Mouse (Mus musculus) hindbrain, postnatal 0 days (tissue): ENCODE measurements around the gene Snapc3. TPM values are rescaled to one million over a fixed set of nuclear protein-coding genes. Genes with fewer than 3 reads are reported as not detected.
A peak's percentile ranks its signal among the peaks of the same experiment; 100 is the strongest.

ENCODE experiments used
- ATAC-seq: fragments of 200-750 bp; cut with Nextera tagmentation; 2 replicates; pipeline ENCODE4 v1.8.0; 2017; ENCODE audit warnings: mild to moderate bottlenecking, moderate TSS enrichment, moderate library complexity
- DNase-seq: peaks from one replicate; pipeline ENCODE4 v3.0.0-alpha.2; 2015; ENCODE audit warnings: low spot score
- H3K27ac ChIP-seq: fragments of 300-500 bp; sonication (generic); 2 replicates; pipeline ENCODE4 v1.5.1; 2014; ENCODE audit warnings: mild to moderate bottlenecking
- H3K27me3 ChIP-seq: fragments of 300-500 bp; sonication (generic); 2 replicates; pipeline ENCODE4 v1.6.1; 2014; ENCODE audit warnings: low read length, mixed read lengths; ENCODE audit not compliant: insufficient read depth
- H3K36me3 ChIP-seq: fragments of 300-500 bp; sonication (generic); 2 replicates; pipeline ENCODE4 v1.6.1; 2014; ENCODE audit warnings: low read length, mixed read lengths; ENCODE audit not compliant: insufficient read depth
- H3K4me1 ChIP-seq: fragments of 300-500 bp; sonication (generic); 2 replicates; pipeline ENCODE4 v1.6.1; 2014; ENCODE audit warnings: antibody characterized with exemption, low read length, mixed read lengths; ENCODE audit not compliant: insufficient read depth
- H3K4me2 ChIP-seq: fragments of 300-500 bp; sonication (generic); 2 replicates; pipeline ENCODE4 v1.6.1; 2014; ENCODE audit warnings: low read depth, mild to moderate bottlenecking, low read length, moderate library complexity, mixed read lengths
- H3K4me3 ChIP-seq: fragments of 300-500 bp; sonication (generic); 2 replicates; pipeline ENCODE4 v1.5.1; 2014; ENCODE audit warnings: low read length
- H3K9ac ChIP-seq: fragments of 300-500 bp; sonication (generic); replicated peaks from 2 replicates; pipeline ENCODE4 v1.6.1; 2014; ENCODE audit warnings: mild to moderate bottlenecking, low read length, moderate library complexity, mixed read lengths
- H3K9me3 ChIP-seq: fragments of 300-500 bp; sonication (generic); 2 replicates; pipeline ENCODE4 v1.6.1; 2016; ENCODE audit warnings: low read length, mixed read lengths
- CTCF ChIP-seq: IDR thresholded peaks from 2 replicates; pipeline ENCODE4 v1.5.1; 2016; ENCODE audit warnings: antibody characterized with exemption, control low read depth, low read depth
- WGBS: fragments of 180-500 bp; shearing (Covaris S2); extraction: QIAGEN DNeasy Blood & Tissue Kit; methylation state at CpG from one replicate; pipeline ENCODE4 v1.1.7; 2014; 5-methylcytosine and 5-hydroxymethylcytosine counted together
- polyA plus RNA-seq: library from polyadenylated mRNA; unstranded; fragments of >200 nt; fragmentation: Nextera tagmentation; extraction: Ambion mirVana; gene quantifications from 2 replicates; pipeline ENCODE4 v1.2.1, GENCODE M21; 2015
- total RNA-seq: library from RNA; depleted of rRNA; stranded (reverse); fragments of >200 nt; gene quantifications from 2 replicates; pipeline ENCODE4 v1.2.3, GENCODE M21; 2014

Gene Snapc3
- total and polyA plus RNA-seq, 2 experiments from 2014 or later: 34.1 to 42.8 TPM

GRCm38 (mm10) chr4:83414241-83414824 lies 3.2 kb upstream of the Snapc3 start:
- ATAC-seq (no peak), DNase-seq (no peak)
- H3K9me3 ChIP-seq: no peaks in the 10 kb centered on the region
- no peaks in the 10 kb centered on the region for H3K27me3 ChIP-seq
- H3K9ac ChIP-seq: no peak overlapping the region
- H3K4me1 ChIP-seq: peaks cover 3% of the 10 kb centered on the region; the same call in 1 of the 2 replicates
- H3K27ac ChIP-seq: no peak overlapping the region
- H3K4me2 ChIP-seq: no peak overlapping the region
- WGBS: 82% methylated on average over 5 of the region's 5 CpGs
- no peak for TF ChIP-seq CTCF
- no peak overlapping the region for H3K4me3 ChIP-seq
- H3K36me3 ChIP-seq: no peaks in the 10 kb centered on the region

DNA sequence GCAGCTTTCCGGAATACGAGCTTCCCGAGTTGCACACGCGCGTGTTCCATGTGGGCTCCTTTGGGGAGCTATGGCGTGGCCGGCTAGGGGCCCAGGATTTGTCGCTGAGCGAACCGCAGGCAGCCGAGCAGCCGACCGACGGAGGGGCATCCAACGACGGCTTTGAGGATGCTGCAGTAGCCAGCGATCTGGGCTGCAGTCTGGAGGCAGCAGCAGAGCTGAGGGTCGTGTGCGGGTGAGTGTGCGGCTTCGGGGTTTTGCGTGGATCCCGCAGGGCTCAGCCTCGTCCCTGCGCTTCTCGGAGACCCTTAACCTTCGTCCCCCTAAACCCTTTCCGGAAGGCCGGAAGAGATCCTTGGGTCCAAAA lies 279 bp downstream of the Snapc3 start:
- H3K4me1 ChIP-seq: peaks cover 3% of the 10 kb centered on the region; the same call in 1 of the 2 replicates
- H3K27me3 ChIP-seq: no peaks in the 10 kb centered on the region
- no peak for DNase-seq
- H3K4me2 ChIP-seq: peak overlapping the region; percentile 67
- TF ChIP-seq CTCF: no peak
- H3K9ac ChIP-seq: peak overlapping the region; percentile 94
- no peaks in the 10 kb centered on the region for H3K9me3 ChIP-seq
- ATAC-seq: peak; percentile 75; the same call in 1 of the 2 replicates
- WGBS: 0% methylated on average over 30 of the region's 30 CpGs
- peak overlapping the region; percentile 94 for H3K4me3 ChIP-seq
- H3K36me3 ChIP-seq: no peaks in the 10 kb centered on the region
- peak overlapping the region; percentile 93 for H3K27ac ChIP-seq

DNA sequence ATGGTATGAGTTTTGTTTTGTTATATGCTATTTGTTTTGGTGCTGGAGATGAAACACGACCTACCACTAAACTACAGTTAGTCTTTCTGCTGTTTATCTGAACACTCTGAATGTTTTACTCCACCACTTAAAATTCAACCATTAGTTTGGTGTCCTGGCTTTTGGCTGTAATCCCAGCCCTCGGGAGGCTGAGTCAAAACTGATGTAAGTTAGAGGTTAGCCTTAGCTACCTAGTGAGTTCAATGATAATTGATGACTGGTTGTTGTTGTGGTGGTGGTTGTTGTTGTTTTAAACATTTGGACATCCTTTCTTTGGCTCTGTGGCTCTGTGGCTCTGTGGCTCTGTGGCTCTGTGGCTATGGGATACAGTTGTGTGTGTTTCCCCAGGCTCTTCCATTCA lies 1.3 kb downstream of the Snapc3 start:
- DNase-seq (no peak), ATAC-seq (no peak)
- H3K4me3 ChIP-seq: peak overlapping the region; percentile 94
- peak overlapping the region; percentile 67 for H3K4me2 ChIP-seq
- peak overlapping the region; percentile 94; the same call in 1 of the 2 replicates for H3K9ac ChIP-seq
- TF ChIP-seq CTCF: no peak
- H3K9me3 ChIP-seq: no peaks in the 10 kb centered on the region
- H3K36me3 ChIP-seq: no peaks in the 10 kb centered on the region
- whole genome bisulfite sequencing: 65% methylated on average over 2 of the region's 2 CpGs
- peaks cover 3% of the 10 kb centered on the region; the same call in 1 of the 2 replicates for H3K4me1 ChIP-seq
- no peaks in the 10 kb centered on the region for H3K27me3 ChIP-seq
- H3K27ac ChIP-seq: no peak overlapping the region

GRCm38 (mm10) chr4:83423641-83424040 lies 6.1 kb downstream of the Snapc3 start:
- no peak for TF ChIP-seq CTCF
- no peak overlapping the region for H3K9ac ChIP-seq
- peaks cover 8% of the 10 kb centered on the region for H3K36me3 ChIP-seq
- ATAC-seq: no peak
- no peak overlapping the region for H3K27ac ChIP-seq
- H3K27me3 ChIP-seq: no peaks in the 10 kb centered on the region
- WGBS: 95% methylated on average over 6 of the region's 6 CpGs
- H3K4me3 ChIP-seq: no peak overlapping the region
- H3K9me3 ChIP-seq: no peaks in the 10 kb centered on the region
- no peak for DNase-seq
- H3K4me2 ChIP-seq: no peak overlapping the region
- H3K4me1 ChIP-seq: no peaks in the 10 kb centered on the region

DNA sequence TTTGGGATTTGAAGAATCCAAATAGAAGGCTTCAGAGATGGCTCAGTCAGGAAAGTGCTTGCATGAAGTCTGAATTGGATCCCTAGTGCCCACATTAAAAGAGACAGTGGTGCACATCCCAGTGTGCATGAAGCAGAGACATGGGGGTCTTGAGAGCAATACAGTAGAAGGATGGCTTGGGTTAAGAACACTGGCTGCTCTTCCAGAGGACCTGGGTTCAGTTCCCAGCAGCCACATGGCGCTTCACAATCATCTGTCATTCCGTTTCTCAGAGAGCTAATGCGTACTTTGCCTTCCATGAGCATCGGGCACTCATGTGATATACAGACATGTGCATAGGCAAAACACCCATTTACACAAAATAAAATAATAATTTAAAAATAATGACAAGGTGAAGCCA lies 7.6 kb downstream of the Snapc3 start:
- WGBS: 95% methylated on average over 4 of the region's 4 CpGs
- no peak for DNase-seq
- Histone ChIP-seq H3K9ac (no peak overlapping the region), H3K9me3 (no peaks in the 10 kb centered on the region), H3K27ac (no peak overlapping the region), H3K4me1 (no peaks in the 10 kb centered on the region), H3K4me3 (no peak overlapping the region), H3K36me3 (peaks cover 8% of the 10 kb centered on the region), H3K27me3 (no peaks in the 10 kb centered on the region), H3K4me2 (no peak overlapping the region)
- no peak for ATAC-seq
- no peak for TF ChIP-seq CTCF

DNA sequence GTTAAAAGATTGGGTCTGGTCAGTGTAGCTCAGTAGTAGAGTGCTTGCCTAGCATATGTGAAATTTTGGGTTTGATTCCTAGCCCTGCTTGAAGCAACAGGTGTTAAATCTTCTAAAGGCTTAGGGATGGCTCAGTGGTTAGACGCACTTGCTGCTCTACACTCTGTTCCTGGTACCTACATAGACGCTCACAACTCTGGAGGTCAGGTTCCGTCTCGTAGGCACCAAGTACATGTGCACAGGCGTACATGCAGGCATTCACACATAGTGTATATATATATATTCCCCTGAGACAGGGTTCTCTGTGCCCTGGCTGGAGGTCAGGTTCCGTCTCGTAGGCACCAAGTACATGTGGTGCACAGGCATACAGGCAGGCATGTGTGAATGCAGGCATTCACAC lies 9.6 kb downstream of the Snapc3 start:
- Histone ChIP-seq H3K4me2 (no peak overlapping the region), H3K9ac (no peak overlapping the region), H3K36me3 (peaks cover 8% of the 10 kb centered on the region), H3K27ac (no peak overlapping the region), H3K27me3 (no peaks in the 10 kb centered on the region), H3K9me3 (no peaks in the 10 kb centered on the region), H3K4me3 (no peak overlapping the region), H3K4me1 (no peaks in the 10 kb centered on the region)
- DNase-seq (no peak), ATAC-seq (no peak)
- WGBS: 98% methylated on average over 7 of the region's 7 CpGs
- no peak for TF ChIP-seq CTCF

- Histone ChIP-seq H3K36me3 (peaks cover 8% of the 10 kb centered on the region), H3K4me3 (no peak overlapping the region), H3K27ac (no peak overlapping the region), H3K4me1 (no peaks in the 10 kb centered on the region), H3K9me3 (no peaks in the 10 kb centered on the region), H3K4me2 (no peak overlapping the region), H3K9ac (no peak overlapping the region), H3K27me3 (no peaks in the 10 kb centered on the region)
- no peak for DNase-seq
- no peak for ATAC-seq
- TF ChIP-seq CTCF: no peak
- WGBS: 95% methylated on average over 8 of the region's 8 CpGs
These were observed 10.2 kb downstream of the Snapc3 start for GRCm38 (mm10) chr4:83427696-83428095.
